ENCODE assay signal across 26 mouse cellular contexts in genomic region chr19:22993946-22994345, GRCm38 (mm10).
DNase-seq lines count a peak whose midpoint lies in the region; TF ChIP-seq lines count a peak whose summit lies in the region.
"Had no signal": no experiment of that assay in that cellular context is flagged by ENCODE, and none has a peak within 500 bp of the region (broad histone marks: within the 10 kb centered on the region; RNA-seq: fewer than 3 reads in every experiment).

No protein-coding gene starts in this region.

- intact Hi-C loops in gastrocnemius, adult 2 months (cut with DNase I): no loop called here

- peak overlapping the region; percentile 41; the same call in 1 of the 2 replicates for H3K27ac ChIP-seq in gastrocnemius, adult 2 months
- H3K27ac ChIP-seq: embryonic facial prominence, embryonic 12.5 days; embryonic facial prominence, embryonic 15.5 days; forebrain, embryonic 15.5 days; heart, embryonic 15.5 days; hindbrain, embryonic 10.5 days; hindbrain, embryonic 13.5 days; intestine, embryonic 15.5 days had no signal

- TF ChIP-seq CTCF in gastrocnemius, adult 2 months (IDR thresholded peaks at IDR 0.05): no peak

- no peak overlapping the region for H3K4me3 ChIP-seq in gastrocnemius, adult 2 months
- H3K4me3 ChIP-seq: embryonic facial prominence, embryonic 12.5 days; embryonic facial prominence, embryonic 15.5 days; forebrain, embryonic 15.5 days; heart, embryonic 12.5 days; heart, embryonic 15.5 days; hindbrain, embryonic 10.5 days; hindbrain, embryonic 13.5 days; intestine, embryonic 15.5 days had no signal

- peak; percentile 46 for DNase-seq in gastrocnemius, adult 2 months
- DNase-seq in gastrocnemius, adult 8-10 months (ENCODE audit: low spot score in 2 of 2): no peak
- peak; percentile 85 for DNase-seq in 3T3-L1 (ENCODE audit: low read depth, low spot score)
- peak; percentile 61 for DNase-seq in NIH3T3 (ENCODE audit: low read depth)
- DNase-seq in skeletal muscle tissue, adult 2 months (ENCODE audit: low read depth, low spot score): peak; percentile 38
- DNase-seq in urinary bladder, adult 18-20 months (ENCODE audit: low spot score in 2 of 2): no peak
- no peak for DNase-seq in right cerebral cortex, postnatal 25 days
- DNase-seq: adrenal gland, postnatal 14 days; B cell, adult 2 months; cerebellum, adult 11-12 months; cerebellum, adult 8-10 months; cerebellum, postnatal 10 days; cerebellum, postnatal 36 days; gastrocnemius, postnatal 25 days; heart, postnatal 10 days; heart, postnatal 36 days; kidney, adult 11 months; kidney, adult 8-10 months had no signal

Comparison
In these comparisons a context has a peak if more than half of its experiments do, and no peak if none do; other contexts are left out.
1. DNase-seq: peak in gastrocnemius, adult 2 months (single experiment), 3T3-L1 (single experiment), NIH3T3 (single experiment) and skeletal muscle tissue, adult 2 months (single experiment); none in gastrocnemius, adult 8-10 months (0 of 2), urinary bladder, adult 18-20 months (0 of 2) and right cerebral cortex, postnatal 25 days (single experiment).